Mouse (Mus musculus) limb, embryonic 15.5 days (tissue): ENCODE measurements around the gene Nhlh1. TPM values are rescaled to one million over a fixed set of nuclear protein-coding genes. Genes with fewer than 3 reads are reported as not detected.

Experiments used
- ATAC-seq: fragments of 200-750 bp; cut with Nextera tagmentation; 2 replicates; pipeline ENCODE4 v1.8.0; 2017; ENCODE audit warnings: low read depth, moderate TSS enrichment; ENCODE audit not compliant: insufficient number of reproducible peaks, low FRiP score, low TSS enrichment
- H3K27ac ChIP-seq: fragments of 300-500 bp; sonication (generic); 2 replicates; pipeline ENCODE4 v1.5.1; 2015; ENCODE audit warnings: moderate library complexity, mild to moderate bottlenecking, inconsistent platforms
- H3K27me3 ChIP-seq: fragments of 300-500 bp; sonication (generic); 2 replicates; pipeline ENCODE4 v1.6.1; 2015; ENCODE audit warnings: inconsistent platforms
- H3K36me3 ChIP-seq: fragments of 300-500 bp; sonication (generic); 2 replicates; pipeline ENCODE4 v1.6.1; 2015; ENCODE audit warnings: inconsistent platforms
- H3K4me1 ChIP-seq: fragments of 300-500 bp; sonication (generic); 2 replicates; pipeline ENCODE4 v1.6.1; 2015; ENCODE audit warnings: inconsistent platforms
- H3K4me2 ChIP-seq: fragments of 300-500 bp; sonication (generic); 2 replicates; pipeline ENCODE4 v1.6.1; 2015; ENCODE audit warnings: mild to moderate bottlenecking, inconsistent platforms
- H3K4me3 ChIP-seq: fragments of 300-500 bp; sonication (generic); 2 replicates; pipeline ENCODE4 v1.5.1; 2015; ENCODE audit warnings: mild to moderate bottlenecking, inconsistent platforms
- H3K9ac ChIP-seq: fragments of 300-500 bp; sonication (generic); 2 replicates; pipeline ENCODE4 v1.6.1; 2015; ENCODE audit warnings: inconsistent platforms
- H3K9me3 ChIP-seq: fragments of 300-500 bp; sonication (generic); 2 replicates; pipeline ENCODE4 v1.6.1; 2016; ENCODE audit warnings: inconsistent platforms
- WGBS: fragments of 180-500 bp; shearing (Covaris S2); methylation state at CpG from one replicate; pipeline ENCODE4 v1.1.7; 2015; 5-methylcytosine and 5-hydroxymethylcytosine counted together
- polyA plus RNA-seq: library from polyadenylated mRNA; unstranded; fragments of >200 nt; fragmentation: Nextera tagmentation; extraction: Ambion mirVana; gene quantifications from 2 replicates; pipeline ENCODE4 v1.2.1, GENCODE M21; 2015

Nhlh1 gene
- polyA plus RNA-seq, 1 experiment from 2014 or later, result 0.05 TPM

- no peak for ATAC-seq
- WGBS, result 91% methylated on average over 20 of the region's 20 CpGs
Observed at GRCm38 (mm10) chr1:172010042-172010824, 47.1 kb downstream of the Nhlh1 start.

GRCm38 (mm10) chr1:172009406-172009805 is 48.0 kb downstream of the Nhlh1 start:
- Histone ChIP-seq H3K36me3 (peaks cover 79% of the 10 kb centered on the region), H3K4me3 (no peak overlapping the region), H3K9ac (no peak overlapping the region), H3K27ac (no peak overlapping the region), H3K9me3 (no peaks in the 10 kb centered on the region), H3K27me3 (no peaks in the 10 kb centered on the region), H3K4me1 (0 out of 2 replicates have a peak, but pooled peaks cover 4% of the 10 kb centered on the region), H3K4me2 (no peak overlapping the region)
- 95% methylated on average over 21 of the region's 21 CpGs for WGBS
- ATAC-seq, result no peak

More at GRCm38 (mm10) chr1:172010042-172010824, 47.1 kb downstream of the Nhlh1 start:
- no peak overlapping the region for H3K4me2 ChIP-seq
- no peak overlapping the region for H3K27ac ChIP-seq
- no peak overlapping the region for H3K4me3 ChIP-seq
- H3K4me1 ChIP-seq, result peaks cover 8% of the 10 kb centered on the region; the same call in 1 of the 2 replicates
- no peaks in the 10 kb centered on the region for H3K9me3 ChIP-seq
- no peak overlapping the region for H3K9ac ChIP-seq
- H3K36me3 ChIP-seq, result peaks cover 71% of the 10 kb centered on the region
- H3K27me3 ChIP-seq, result no peaks in the 10 kb centered on the region

DNA sequence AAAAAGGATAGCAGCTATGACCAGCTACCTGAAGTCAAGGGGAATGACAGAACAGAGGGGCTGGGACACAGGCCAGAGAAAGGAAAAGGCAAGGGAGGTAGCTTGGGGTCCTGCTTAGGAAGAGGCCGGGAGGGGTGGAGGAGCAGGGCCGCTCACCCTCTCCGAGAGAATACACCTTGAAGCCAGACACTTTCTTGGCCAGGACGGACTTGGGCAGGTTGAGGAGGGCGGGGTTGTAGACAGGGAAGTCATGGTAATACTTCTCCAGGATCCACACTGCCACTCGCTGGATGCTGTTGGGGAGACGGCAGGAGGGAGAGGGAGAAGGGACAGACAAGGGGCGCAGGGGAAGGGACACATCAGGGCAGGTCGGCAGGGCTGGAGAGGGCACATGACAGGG is 49.0 kb downstream of the Nhlh1 start:
- Histone ChIP-seq H3K4me3 (no peak overlapping the region), H3K4me1 (0 out of 2 replicates have a peak, but pooled peaks cover 4% of the 10 kb centered on the region), H3K27me3 (no peaks in the 10 kb centered on the region), H3K4me2 (no peak overlapping the region), H3K9me3 (no peaks in the 10 kb centered on the region), H3K36me3 (peaks cover 89% of the 10 kb centered on the region), H3K9ac (0 out of 2 replicates have a peak overlapping the region, but pooled peaks have one; percentile 23), H3K27ac (no peak overlapping the region)
- 79% methylated on average over 9 of the region's 9 CpGs for WGBS
- no peak for ATAC-seq

DNA sequence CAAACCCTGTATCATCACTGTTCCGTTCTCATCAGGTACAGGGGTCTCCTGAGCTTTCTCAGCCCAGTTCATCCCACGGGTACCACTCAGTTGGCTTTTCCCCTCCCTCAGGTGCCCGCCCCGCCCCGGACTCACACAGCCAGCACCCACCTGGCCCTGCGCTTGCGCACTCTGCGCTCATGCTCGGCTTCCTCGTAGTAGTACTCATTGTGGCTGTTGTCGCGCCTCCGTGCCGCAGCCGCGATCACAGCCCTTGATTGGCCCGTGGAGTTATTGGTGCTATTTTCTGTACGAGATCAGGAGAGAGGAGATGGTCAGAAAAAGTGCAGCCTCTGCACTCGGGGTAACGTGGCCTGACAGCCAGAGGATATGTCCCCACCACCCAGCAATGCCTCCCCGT is 49.6 kb downstream of the Nhlh1 start:
- Histone ChIP-seq H3K9ac (no peak overlapping the region), H3K4me3 (no peak overlapping the region), H3K27me3 (no peaks in the 10 kb centered on the region), H3K27ac (no peak overlapping the region), H3K9me3 (no peaks in the 10 kb centered on the region), H3K4me2 (no peak overlapping the region), H3K36me3 (peaks cover 90% of the 10 kb centered on the region), H3K4me1 (0 out of 2 replicates have a peak, but pooled peaks cover 4% of the 10 kb centered on the region)
- WGBS, result 95% methylated on average over 21 of the region's 21 CpGs
- no peak for ATAC-seq

Other genes with a start within 250 kb of the Nhlh1 start
- 1.7 and 2.0 TPM in 2 replicates for gene Cd84, start 217.9 kb downstream of the Nhlh1 start, polyA plus RNA-seq
- gene Gm10521, start 161.9 kb downstream of the Nhlh1 start, polyA plus RNA-seq, result not detected in 2 replicates
- 0.27 TPM in 1 of 2 replicates, not detected in the other for gene Slamf6, start 140.1 kb downstream of the Nhlh1 start, polyA plus RNA-seq
- 14.3 and 15.7 TPM in 2 replicates for gene Vangl2, start 29.1 kb downstream of the Nhlh1 start, polyA plus RNA-seq
- gene Copa, start 25.0 kb upstream of the Nhlh1 start, polyA plus RNA-seq, result 271 and 272 TPM in 2 replicates
- gene Ncstn, start 25.2 kb upstream of the Nhlh1 start, polyA plus RNA-seq, result 107 and 119 TPM in 2 replicates
- 118 and 137 TPM in 2 replicates for gene Pex19, start 69.2 kb upstream of the Nhlh1 start, polyA plus RNA-seq
- 134 and 143 TPM in 2 replicates for gene Dcaf8, start 90.5 kb upstream of the Nhlh1 start, polyA plus RNA-seq
- 136 and 153 TPM in 2 replicates for gene Pea15a, start 149.2 kb upstream of the Nhlh1 start, polyA plus RNA-seq
- 18.0 and 55.9 TPM in 2 replicates for gene Casq1, start 162.3 kb upstream of the Nhlh1 start, polyA plus RNA-seq
- not detected in 2 replicates for gene Atp1a4, start 200.8 kb upstream of the Nhlh1 start, polyA plus RNA-seq
- 51.4 and 62.7 TPM in 2 replicates for gene Igsf8, start 204.1 kb upstream of the Nhlh1 start, polyA plus RNA-seq
- gene Atp1a2, start 240.5 kb upstream of the Nhlh1 start, polyA plus RNA-seq, result 5.0 and 8.4 TPM in 2 replicates